Mouse (Mus musculus) brain, embryonic 14.5 days (tissue): ENCODE measurements around the gene Cela1.

Experiments
- CTCF ChIP-seq: fragments of 200-500 bp; IDR thresholded peaks from 2 replicates; pipeline ENCODE4 v1.5.1; 2012; ENCODE audit warnings: inconsistent platforms, mild to moderate bottlenecking, moderate library complexity, borderline replicate concordance; ENCODE audit not compliant: insufficient read depth, insufficient read length; ENCODE audit errors: extremely low read depth
- POLR2A ChIP-seq: fragments of 200-500 bp; IDR thresholded peaks from 2 replicates; pipeline ENCODE4 v1.6.1; 2012; ENCODE audit warnings: mild to moderate bottlenecking, inconsistent platforms, borderline replicate concordance; ENCODE audit not compliant: poor library complexity, insufficient read depth, insufficient read length, severe bottlenecking; ENCODE audit errors: extremely low read depth

GRCm38 (mm10) chr15:100684450-100684849 is 3.3 kb downstream of the Cela1 start:
- no peak for TF ChIP-seq POLR2A
- no peak for TF ChIP-seq CTCF
